Mouse (Mus musculus): ENCODE measurements around the gene Pla2g4e.

The Pla2g4e gene

DNA sequence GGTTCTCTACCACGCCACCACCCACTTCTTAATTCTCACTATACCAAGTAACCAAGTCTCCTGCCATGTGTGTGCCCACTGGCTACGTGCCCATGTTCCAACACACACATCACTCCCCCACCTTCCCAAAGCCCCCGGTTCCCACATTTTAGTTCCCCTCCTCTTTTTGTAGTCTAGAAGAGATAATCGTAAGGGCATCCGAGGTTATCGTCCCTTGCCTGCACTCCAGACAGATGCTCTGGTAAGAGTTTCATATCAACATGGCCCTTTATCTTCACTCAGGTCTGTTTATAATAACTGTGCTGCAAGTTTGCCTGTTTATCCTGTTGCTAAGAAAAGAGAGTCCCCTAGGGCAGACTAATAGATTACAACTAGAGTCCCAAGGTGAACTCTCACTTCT, 127.8 kb downstream of the Pla2g4e start:
- DNase-seq (ENCODE audit: low read depth): no peak
